Mouse (Mus musculus) lung, adult 2 months (tissue): ENCODE measurements around the gene Mroh3.

Experiments
- CTCF ChIP-seq: fragments of 200-500 bp; IDR thresholded peaks from 2 replicates; pipeline ENCODE4 v1.5.1; 2011; ENCODE audit warnings: mild to moderate bottlenecking, low read length, control low read depth; ENCODE audit not compliant: insufficient read depth
- POLR2A ChIP-seq: fragments of 200-500 bp; IDR thresholded peaks from 2 replicates; pipeline ENCODE4 v1.6.1; 2011; ENCODE audit warnings: low read depth, mild to moderate bottlenecking, control low read depth, low read length, borderline replicate concordance; ENCODE audit errors: extremely low read depth

DNA sequence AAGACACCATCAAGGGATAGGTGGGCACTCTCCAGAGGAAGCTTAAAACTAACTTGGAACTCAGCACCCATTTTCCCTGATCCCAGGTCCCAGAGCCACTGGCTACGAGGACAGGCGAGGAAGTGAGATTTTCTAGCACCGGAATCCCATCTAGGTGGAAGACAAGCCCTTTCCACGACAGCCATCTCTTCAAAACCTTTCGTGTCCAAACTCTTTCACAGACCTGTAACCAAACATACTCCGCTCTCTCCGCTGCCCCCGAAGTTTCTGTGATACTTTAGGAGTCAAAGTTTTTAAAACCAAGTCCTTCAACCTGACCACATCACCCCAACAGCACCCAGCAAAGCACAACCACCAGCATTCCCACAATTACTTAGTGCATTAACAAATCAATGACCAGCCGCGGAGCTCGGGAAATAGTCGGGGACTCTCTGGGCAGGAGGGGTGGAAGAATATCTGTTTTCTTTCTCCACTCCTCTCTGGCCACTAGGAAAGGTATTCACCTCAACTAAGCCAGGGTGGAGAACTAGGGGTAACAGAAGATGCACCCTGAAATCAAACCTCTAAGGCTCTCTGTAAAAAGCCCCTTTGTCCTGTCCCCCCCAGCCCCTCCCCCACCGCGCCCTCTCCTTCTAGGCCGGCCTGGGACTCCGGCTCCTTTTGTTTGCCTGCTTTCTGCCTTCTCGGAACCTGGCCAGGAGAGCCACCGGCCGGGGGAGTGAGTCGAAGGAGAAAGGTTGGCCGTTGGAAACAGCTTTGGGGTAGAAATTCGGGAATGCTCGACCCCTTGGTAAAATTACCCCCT is 20.6 kb upstream of the Mroh3 start:
- TF ChIP-seq CTCF (no peak), POLR2A (no peak)
